Mouse (Mus musculus) gastrocnemius, postnatal 4 days (tissue): ENCODE results near the gene Tti1. TPM values are rescaled to one million over a fixed set of nuclear protein-coding genes. Genes with fewer than 3 reads are reported as not detected.
"Not testable (repeated sequence)": the region's sequence is repeated elsewhere in the genome, so short reads cannot be mapped to it uniquely, and the experiment has no call there.

Experiments
- DNase-seq, 2 experiments: peaks; one replicate each; pipeline ENCODE4 v3.0.0; 2021 to 2022; ENCODE audit warnings: low spot score in 2 of 2, mixed read lengths in 2 of 2
- long read RNA-seq, 2 experiments: library from polyadenylated mRNA; stranded (forward); transcript quantifications; one replicate each; pipeline ENCODE4 v2.0.0; 2021
- total RNA-seq, 2 experiments: library from RNA; stranded (reverse); gene quantifications; 2 replicates each; pipeline ENCODE4 v1.2.3; 2021

Gene Tti1
- 10 to 100 TPM; 20.9 to 24.3 TPM for total RNA-seq
- long read RNA-seq, experiment 1, transcript Tti1-201 (8 exons, 3,830 nt), result major isoform, 17 of 29 reads
- long read RNA-seq, experiment 1, partial matches to known transcripts, result 3 of 29 reads
- long read RNA-seq, experiment 1, other reads (novel, unspliced or antisense), result 5 of 29 reads
- long read RNA-seq, experiment 2, transcript Tti1-201 (8 exons, 3,830 nt), result major isoform, 12 of 24 reads
- long read RNA-seq, experiment 2, partial matches to known transcripts, result 2 of 24 reads
- long read RNA-seq, experiment 2, other reads (novel, unspliced or antisense), result 6 of 24 reads

GRCm38 (mm10) chr2:158028354-158028863 is at the start of gene Tti1, which contains the start of gene Rprd1b:
Gene Tti1 (minus strand): TSS chr2:158028433.
Gene Rprd1b (plus strand): TSS chr2:158028497.
- DNase-seq, result peak; percentile 89 to 95

GRCm38 (mm10) chr2:158077981-158078380 is 49.7 kb upstream of the Tti1 start:
- no peak for DNase-seq

GRCm38 (mm10) chr2:158076690-158077089 is 48.5 kb upstream of the Tti1 start:
- DNase-seq, result no peak

- DNase-seq, result no peak
These were observed 46.6 kb upstream of the Tti1 start for GRCm38 (mm10) chr2:158074835-158075234.

- DNase-seq, result no peak
These were observed 43.4 kb upstream of the Tti1 start for GRCm38 (mm10) chr2:158071633-158071995.

- DNase-seq, result no peak
These were observed 42.8 kb upstream of the Tti1 start for GRCm38 (mm10) chr2:158070885-158071632.

- DNase-seq, result no peak
These were observed 40.3 kb upstream of the Tti1 start for GRCm38 (mm10) chr2:158068444-158068971.

GRCm38 (mm10) chr2:158067260-158067824 is 39.1 kb upstream of the Tti1 start:
- no peak for DNase-seq

GRCm38 (mm10) chr2:158066456-158066855 is 38.2 kb upstream of the Tti1 start:
- DNase-seq, result no peak

- DNase-seq, result no peak
These were observed 36.8 kb upstream of the Tti1 start for GRCm38 (mm10) chr2:158065064-158065463.

GRCm38 (mm10) chr2:158064571-158065048 is 36.4 kb upstream of the Tti1 start:
- DNase-seq, result no peak

- no peak for DNase-seq
These were observed 34.8 kb upstream of the Tti1 start for GRCm38 (mm10) chr2:158063036-158063435.

- no peak for DNase-seq
These were observed 31.5 kb upstream of the Tti1 start for GRCm38 (mm10) chr2:158059666-158060105.

- peak; percentile 48 to 70 for DNase-seq
These were observed 30.3 kb upstream of the Tti1 start for GRCm38 (mm10) chr2:158058534-158058933.

GRCm38 (mm10) chr2:158057030-158057429 is 28.8 kb upstream of the Tti1 start:
- DNase-seq, result no peak

GRCm38 (mm10) chr2:158055383-158055782 is 27.1 kb upstream of the Tti1 start:
- DNase-seq, result not testable (repeated sequence)

GRCm38 (mm10) chr2:158054596-158054995 is 26.4 kb upstream of the Tti1 start:
- no peak for DNase-seq

- no peak for DNase-seq
These were observed 21.9 kb upstream of the Tti1 start for GRCm38 (mm10) chr2:158050116-158050515.

GRCm38 (mm10) chr2:158048718-158049117 is 20.5 kb upstream of the Tti1 start:
- no peak for DNase-seq

- peak in 1 of 2 experiments; percentile 40 for DNase-seq
These were observed 19.7 kb upstream of the Tti1 start for GRCm38 (mm10) chr2:158047903-158048302.

- no peak for DNase-seq
These were observed 18.0 kb upstream of the Tti1 start for GRCm38 (mm10) chr2:158046186-158046585.
